Mouse (Mus musculus): Measurements from ENCODE around the gene Cuzd1.

- no peak for TF ChIP-seq CTCF (IDR thresholded peaks at IDR 0.05; ENCODE audit: extremely low read depth, insufficient read depth, insufficient read length, insufficient replicate concordance)
- TF ChIP-seq POLR2A (IDR thresholded peaks at IDR 0.05; ENCODE audit: low read depth, low read length) = no peak
These were observed 4.5 kb downstream of the Cuzd1 start for GRCm38 (mm10) chr7:131317587-131317986.

Data from spleen, adult 2 months (tissue).